Mouse (Mus musculus): Measurements from ENCODE around the gene Uso1. TPM values are rescaled to one million over a fixed set of nuclear protein-coding genes. Genes with fewer than 3 reads are reported as not detected.
A peak's percentile ranks its signal among the peaks of the same experiment; 100 is the strongest.

The Uso1 gene
- total RNA-seq, 2 experiments from 2014 or later: 59.2 to 61.9 TPM

- intact Hi-C loops (cut with DNase I): no loop called here
- DNase-seq (ENCODE audit: extremely low spot score in 1 of 2, low spot score in 2 of 2): no peak
Measured at GRCm38 (mm10) chr5:92220287-92220902, 82.7 kb downstream of the Uso1 start.

GRCm38 (mm10) chr5:92227782-92228181, 90.0 kb downstream of the Uso1 start:
- intact Hi-C loops (cut with DNase I): no loop called here
- no peak for DNase-seq (ENCODE audit: extremely low spot score in 1 of 2, low spot score in 2 of 2)

- intact Hi-C loops (cut with DNase I): no loop called here
- DNase-seq (ENCODE audit: extremely low spot score in 1 of 2, low spot score in 2 of 2): no peak
Measured at GRCm38 (mm10) chr5:92228776-92229175, 91.0 kb downstream of the Uso1 start.

- intact Hi-C loops (cut with DNase I): no loop called here
- DNase-seq (ENCODE audit: extremely low spot score in 1 of 2, low spot score in 2 of 2): no peak
Measured at GRCm38 (mm10) chr5:92229514-92229913, 91.8 kb downstream of the Uso1 start.

GRCm38 (mm10) chr5:92230306-92230705, 92.6 kb downstream of the Uso1 start:
- intact Hi-C loops (cut with DNase I): no loop called here
- DNase-seq (ENCODE audit: extremely low spot score in 1 of 2, low spot score in 2 of 2): no peak

- intact Hi-C loops (cut with DNase I): no loop called here
- DNase-seq (ENCODE audit: extremely low spot score in 1 of 2, low spot score in 2 of 2): no peak
Measured at GRCm38 (mm10) chr5:92231836-92232235, 94.1 kb downstream of the Uso1 start.

- DNase-seq (ENCODE audit: extremely low spot score in 1 of 2, low spot score in 2 of 2): no peak
- intact Hi-C loops (cut with DNase I): no loop called here
Measured at GRCm38 (mm10) chr5:92233366-92233765, 95.6 kb downstream of the Uso1 start.

GRCm38 (mm10) chr5:92234939-92235557, 97.3 kb downstream of the Uso1 start:
- intact Hi-C loops (cut with DNase I): no loop called here
- no peak for DNase-seq (ENCODE audit: extremely low spot score in 1 of 2, low spot score in 2 of 2)

GRCm38 (mm10) chr5:92239333-92240232, 101.8 kb downstream of the Uso1 start:
- intact Hi-C loops (cut with DNase I): no loop called here
- DNase-seq (ENCODE audit: extremely low spot score in 1 of 2, low spot score in 2 of 2): peak; percentile 64 to 67

GRCm38 (mm10) chr5:92240769-92241168, 103.0 kb downstream of the Uso1 start:
- intact Hi-C loops (cut with DNase I): no loop called here
- DNase-seq (ENCODE audit: extremely low spot score in 1 of 2, low spot score in 2 of 2): peak in 1 of 2 experiments; percentile 34

GRCm38 (mm10) chr5:92244900-92245299, 107.2 kb downstream of the Uso1 start:
- DNase-seq (ENCODE audit: extremely low spot score in 1 of 2, low spot score in 2 of 2): no peak
- intact Hi-C loops (cut with DNase I): no loop called here

GRCm38 (mm10) chr5:92245483-92245882, 107.7 kb downstream of the Uso1 start:
- DNase-seq (ENCODE audit: extremely low spot score in 1 of 2, low spot score in 2 of 2): no peak
- intact Hi-C loops (cut with DNase I): no loop called here

GRCm38 (mm10) chr5:92248614-92249013, 110.9 kb downstream of the Uso1 start:
- intact Hi-C loops (cut with DNase I): no loop called here
- DNase-seq (ENCODE audit: extremely low spot score in 1 of 2, low spot score in 2 of 2): no peak

GRCm38 (mm10) chr5:92252031-92252430, 114.3 kb downstream of the Uso1 start:
- intact Hi-C loops (cut with DNase I): no loop called here
- no peak for DNase-seq (ENCODE audit: extremely low spot score in 1 of 2, low spot score in 2 of 2)

Other genes starting within 250 kb of the Uso1 start
- gene Rchy1, start 174.9 kb upstream of the Uso1 start, total RNA-seq (2021): 10 to 100 TPM; 37.8 to 42.0 TPM
- not detected for gene Odaph, start 150.5 kb upstream of the Uso1 start, total RNA-seq (2021)
- gene Cdkl2, start 94.1 kb upstream of the Uso1 start, total RNA-seq (2021): 10 to 100 TPM; 91.8 to 96.6 TPM
- gene G3bp2, start 54.2 kb upstream of the Uso1 start, total RNA-seq (2021): 100 to 1,000 TPM; 177 to 178 TPM
- gene U90926, start 77.5 kb downstream of the Uso1 start, total RNA-seq (2021): not detected
- under 1 TPM; 0.47 to 0.66 TPM for gene Ppef2, start 118.3 kb downstream of the Uso1 start, total RNA-seq (2021)
- 10 to 100 TPM; 15.6 to 22.2 TPM for gene Naaa, start 140.2 kb downstream of the Uso1 start, total RNA-seq (2021)
- 10 to 100 TPM; 20.5 to 25.3 TPM for gene Sdad1, start 172.5 kb downstream of the Uso1 start, total RNA-seq (2021)
- gene Cxcl9, start 190.1 kb downstream of the Uso1 start, total RNA-seq (2021): not detected
- gene Art3, start 193.9 kb downstream of the Uso1 start, total RNA-seq (2021): 1 to 10 TPM; 7.6 to 9.5 TPM
- not detected for gene Cxcl10, start 211.0 kb downstream of the Uso1 start, total RNA-seq (2021)

Data from left cerebral cortex, postnatal 10 days (tissue).